Mouse (Mus musculus): ENCODE results near the gene Gna14. TPM values are rescaled to one million over a fixed set of nuclear protein-coding genes. Genes with fewer than 3 reads are reported as not detected.

Gene Gna14
- polyA plus RNA-seq (2014; fragmentation: Nextera tagmentation; extraction: Ambion mirVana) = 0.66 and 0.93 TPM in 2 replicates

DNA sequence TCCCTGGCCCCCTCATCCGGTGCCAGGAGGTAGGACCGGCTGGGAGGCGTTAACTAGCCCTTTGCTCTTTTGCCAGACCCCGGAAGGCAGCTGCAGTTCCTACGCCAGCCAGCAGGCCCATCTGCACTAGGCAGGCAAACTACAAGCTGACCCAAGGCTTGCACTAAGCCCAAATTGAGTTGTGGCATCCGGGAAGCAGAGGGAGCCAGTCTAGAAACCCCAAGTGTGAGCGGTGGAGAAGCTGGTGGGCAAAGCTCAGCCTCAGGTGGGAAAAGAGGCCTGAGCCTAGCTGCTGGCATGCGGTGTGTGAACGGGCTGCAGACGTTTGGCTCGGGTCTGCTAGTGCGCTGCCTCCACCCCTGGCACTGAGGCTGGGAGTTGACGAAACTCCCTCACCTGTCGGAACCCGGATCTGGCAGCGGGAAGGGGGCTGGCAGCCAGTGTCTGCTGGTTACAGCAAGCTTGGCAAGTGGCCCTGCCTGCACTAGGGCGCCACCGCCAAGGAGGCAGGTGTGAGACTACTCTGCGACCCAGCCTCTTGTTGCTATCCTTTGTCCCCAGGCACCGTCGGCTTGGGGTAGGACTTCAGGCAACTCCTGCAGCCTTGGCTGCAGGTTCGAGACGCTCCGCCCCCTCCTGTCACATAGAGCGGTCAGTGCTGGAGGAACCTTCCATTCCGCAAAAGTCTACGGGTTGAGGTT, at the start of gene Gna14:
Gene Gna14, plus strand, starts transcription at position 232 of the 701 bp plus-strand sequence.
- Histone ChIP-seq H3K4me1 (ENCODE audit: control insufficient read depth, insufficient read depth, low read length) (peaks cover 12% of the 10 kb centered on the region; the same call in 1 of the 2 replicates), H3K4me3 (ENCODE audit: low read depth, low read length) (peak within 1 kb of the TSS; percentile 32), H3K9ac (replicated peaks; ENCODE audit: low read depth, low read length) (0 out of 2 replicates have a peak within 1 kb of the TSS, but pooled peaks have one; percentile 8), H3K4me2 (ENCODE audit: low read depth, low read length) (peak within 1 kb of the TSS; percentile 64), H3K9me3 (ENCODE audit: control insufficient read depth, low read length) (no peaks in the 10 kb centered on the region), H3K36me3 (ENCODE audit: control insufficient read depth, insufficient read depth, low read length) (no peaks in the 10 kb centered on the region), H3K27me3 (ENCODE audit: control insufficient read depth, insufficient read depth, low read length) (peaks cover 23% of the 10 kb centered on the region), H3K27ac (ENCODE audit: low read depth, low read length) (no peak within 1 kb of the TSS)
- WGBS = 1% methylated on average over 27 of the region's 27 CpGs
- ATAC-seq (ENCODE audit: low read depth) = peak; percentile 56; the same call in 1 of the 2 replicates

DNA sequence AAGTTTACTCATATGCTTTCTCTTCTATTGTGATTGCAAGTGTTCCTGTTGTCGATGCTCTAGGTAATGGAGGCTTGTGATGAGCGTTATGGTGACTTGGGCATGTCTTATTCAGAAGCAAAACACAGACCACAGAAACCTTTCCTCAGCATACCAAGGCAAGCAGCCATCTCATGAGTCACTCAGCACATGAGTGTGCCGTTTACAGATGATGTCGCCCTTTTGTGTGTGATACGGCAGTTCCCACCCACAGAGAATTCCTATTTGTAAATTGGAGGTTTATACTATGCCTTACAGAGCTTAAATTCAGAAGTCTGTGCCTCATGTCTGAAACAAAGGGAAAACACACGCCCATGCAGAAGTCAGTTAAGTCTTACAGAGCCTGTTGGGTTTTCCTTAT, 49.0 kb upstream of the Gna14 start:
- no peak overlapping the region for H3K4me3 ChIP-seq (ENCODE audit: low read depth, low read length)
- no peaks in the 10 kb centered on the region for H3K9me3 ChIP-seq (ENCODE audit: control insufficient read depth, low read length)
- 65% methylated on average over 6 of the region's 6 CpGs for WGBS
- H3K27me3 ChIP-seq (ENCODE audit: control insufficient read depth, insufficient read depth, low read length) = no peaks in the 10 kb centered on the region
- peaks cover 9% of the 10 kb centered on the region; the same call in 1 of the 2 replicates for H3K4me1 ChIP-seq (ENCODE audit: control insufficient read depth, insufficient read depth, low read length)
- H3K4me2 ChIP-seq (ENCODE audit: low read depth, low read length) = no peak overlapping the region
- peaks cover 4% of the 10 kb centered on the region; the same call in 1 of the 2 replicates for H3K36me3 ChIP-seq (ENCODE audit: control insufficient read depth, insufficient read depth, low read length)
- ATAC-seq (ENCODE audit: low read depth) = no peak
- H3K27ac ChIP-seq (ENCODE audit: low read depth, low read length) = no peak overlapping the region
- no peak overlapping the region for H3K9ac ChIP-seq (replicated peaks; ENCODE audit: low read depth, low read length)

DNA sequence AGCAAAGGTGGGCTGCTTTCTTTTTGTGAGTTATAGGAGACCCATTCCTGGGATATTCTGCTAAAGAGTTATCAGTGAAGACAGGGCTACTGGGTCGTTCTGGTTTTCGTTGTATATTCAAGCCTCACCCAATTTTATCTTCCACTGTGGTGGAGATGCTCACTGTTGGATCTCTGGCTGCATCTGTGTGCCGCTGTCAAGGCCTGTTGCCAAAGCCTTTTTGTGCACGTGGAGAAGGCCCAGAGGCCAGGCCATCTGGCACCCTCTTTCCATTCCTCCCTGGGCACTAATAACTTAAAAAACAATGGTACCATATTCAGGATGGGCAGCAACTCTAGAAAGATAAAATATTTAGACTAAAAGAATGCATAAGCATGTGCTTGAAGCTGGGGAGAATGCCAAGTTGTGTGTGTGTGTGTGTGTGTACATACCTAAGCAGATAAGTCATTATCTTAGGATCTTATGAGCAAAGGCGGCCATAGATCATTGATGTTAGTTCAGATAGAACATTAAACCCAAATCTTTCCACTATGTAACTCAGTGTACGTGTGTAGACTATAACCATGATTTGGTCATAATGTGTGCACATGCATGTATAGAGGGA, 45.3 kb upstream of the Gna14 start:
- no peak for ATAC-seq (ENCODE audit: low read depth)
- no peaks in the 10 kb centered on the region for H3K4me1 ChIP-seq (ENCODE audit: control insufficient read depth, insufficient read depth, low read length)
- no peaks in the 10 kb centered on the region for H3K27me3 ChIP-seq (ENCODE audit: control insufficient read depth, insufficient read depth, low read length)
- 0 out of 2 replicates have a peak overlapping the region, but pooled peaks have one; percentile 22 for H3K27ac ChIP-seq (ENCODE audit: low read depth, low read length)
- peaks cover 4% of the 10 kb centered on the region; the same call in 1 of the 2 replicates for H3K36me3 ChIP-seq (ENCODE audit: control insufficient read depth, insufficient read depth, low read length)
- H3K4me3 ChIP-seq (ENCODE audit: low read depth, low read length) = no peak overlapping the region
- 67% methylated on average over 6 of the region's 6 CpGs for WGBS
- H3K9ac ChIP-seq (replicated peaks; ENCODE audit: low read depth, low read length) = no peak overlapping the region
- H3K9me3 ChIP-seq (ENCODE audit: control insufficient read depth, low read length) = no peaks in the 10 kb centered on the region
- no peak overlapping the region for H3K4me2 ChIP-seq (ENCODE audit: low read depth, low read length)

DNA sequence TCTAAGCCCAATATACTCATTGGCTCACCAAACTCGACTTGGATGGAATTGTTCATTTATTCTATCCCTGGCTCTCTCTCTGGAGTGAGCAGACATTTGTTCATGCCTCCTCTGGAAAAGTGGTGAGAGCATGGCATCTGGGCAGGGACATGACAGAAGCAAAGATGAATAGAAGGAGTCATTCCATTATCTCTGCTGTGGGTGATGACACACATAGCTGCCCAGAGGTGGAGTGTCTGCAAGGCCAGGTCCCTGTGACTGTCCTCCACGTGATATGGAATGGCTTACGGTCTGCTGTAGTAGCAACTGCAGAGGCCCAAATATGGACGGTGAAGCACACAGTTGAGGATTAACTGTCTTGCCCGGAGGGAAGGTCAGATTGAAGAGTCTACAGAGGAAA, 41.2 kb upstream of the Gna14 start:
- Histone ChIP-seq H3K4me3 (ENCODE audit: low read depth, low read length) (no peak overlapping the region), H3K36me3 (ENCODE audit: control insufficient read depth, insufficient read depth, low read length) (no peaks in the 10 kb centered on the region), H3K4me2 (ENCODE audit: low read depth, low read length) (no peak overlapping the region), H3K9ac (replicated peaks; ENCODE audit: low read depth, low read length) (no peak overlapping the region), H3K27ac (ENCODE audit: low read depth, low read length) (no peak overlapping the region), H3K27me3 (ENCODE audit: control insufficient read depth, insufficient read depth, low read length) (no peaks in the 10 kb centered on the region), H3K4me1 (ENCODE audit: control insufficient read depth, insufficient read depth, low read length) (no peaks in the 10 kb centered on the region), H3K9me3 (ENCODE audit: control insufficient read depth, low read length) (no peaks in the 10 kb centered on the region)
- ATAC-seq (ENCODE audit: low read depth) = no peak
- WGBS = 94% methylated on average over 5 of the region's 5 CpGs

DNA sequence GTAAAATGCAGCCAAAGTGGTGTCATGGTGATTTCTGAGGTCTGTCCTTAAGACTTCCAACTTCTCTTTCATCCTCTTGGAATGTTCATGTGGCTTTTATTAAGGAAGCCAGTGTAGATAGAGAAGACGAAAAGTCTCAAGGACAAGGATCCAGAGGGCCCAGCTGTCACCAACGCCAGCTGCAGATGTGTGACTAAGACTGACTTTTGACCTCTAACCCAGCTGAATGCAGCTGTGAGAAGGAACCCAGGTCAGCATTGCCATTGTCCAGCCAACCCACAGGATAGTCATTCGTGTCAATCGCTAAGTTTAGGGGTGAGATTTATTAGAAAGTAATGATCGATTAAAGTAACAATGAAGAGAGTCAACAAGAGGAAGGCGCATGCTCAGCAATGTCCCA, 32.5 kb upstream of the Gna14 start:
- Histone ChIP-seq H3K27ac (ENCODE audit: low read depth, low read length) (no peak overlapping the region), H3K36me3 (ENCODE audit: control insufficient read depth, insufficient read depth, low read length) (no peaks in the 10 kb centered on the region), H3K4me3 (ENCODE audit: low read depth, low read length) (no peak overlapping the region), H3K9ac (replicated peaks; ENCODE audit: low read depth, low read length) (no peak overlapping the region), H3K9me3 (ENCODE audit: control insufficient read depth, low read length) (no peaks in the 10 kb centered on the region), H3K4me1 (ENCODE audit: control insufficient read depth, insufficient read depth, low read length) (no peaks in the 10 kb centered on the region), H3K27me3 (ENCODE audit: control insufficient read depth, insufficient read depth, low read length) (no peaks in the 10 kb centered on the region), H3K4me2 (ENCODE audit: low read depth, low read length) (no peak overlapping the region)
- ATAC-seq (ENCODE audit: low read depth) = no peak
- 83% methylated on average over 6 of the region's 6 CpGs for WGBS

DNA sequence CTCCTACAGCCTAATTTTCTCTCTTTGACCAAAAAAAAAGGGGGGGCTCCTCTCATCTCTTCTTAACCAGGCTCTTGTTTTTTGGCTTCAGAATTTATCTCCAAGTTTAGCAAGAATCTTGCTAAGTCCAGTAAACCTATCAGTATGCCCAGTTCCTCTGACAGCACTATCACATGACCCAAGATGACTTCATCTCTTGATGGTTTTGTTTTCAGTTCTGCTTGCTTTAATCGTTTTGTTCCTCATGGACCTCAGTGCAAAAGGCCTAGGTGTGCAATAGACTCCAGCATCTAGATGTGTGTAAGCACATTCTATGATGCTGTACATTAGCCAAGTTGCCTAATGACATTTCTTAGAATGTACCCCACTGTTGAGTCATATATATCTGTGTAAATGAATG, 27.8 kb upstream of the Gna14 start:
- WGBS = 90% methylated on average over 1 of the region's 1 CpGs
- no peaks in the 10 kb centered on the region for H3K36me3 ChIP-seq (ENCODE audit: control insufficient read depth, insufficient read depth, low read length)
- no peaks in the 10 kb centered on the region for H3K4me1 ChIP-seq (ENCODE audit: control insufficient read depth, insufficient read depth, low read length)
- no peak overlapping the region for H3K4me3 ChIP-seq (ENCODE audit: low read depth, low read length)
- H3K9me3 ChIP-seq (ENCODE audit: control insufficient read depth, low read length) = no peaks in the 10 kb centered on the region
- no peak for ATAC-seq (ENCODE audit: low read depth)
- H3K9ac ChIP-seq (replicated peaks; ENCODE audit: low read depth, low read length) = no peak overlapping the region
- no peaks in the 10 kb centered on the region for H3K27me3 ChIP-seq (ENCODE audit: control insufficient read depth, insufficient read depth, low read length)
- no peak overlapping the region for H3K4me2 ChIP-seq (ENCODE audit: low read depth, low read length)
- no peak overlapping the region for H3K27ac ChIP-seq (ENCODE audit: low read depth, low read length)

DNA sequence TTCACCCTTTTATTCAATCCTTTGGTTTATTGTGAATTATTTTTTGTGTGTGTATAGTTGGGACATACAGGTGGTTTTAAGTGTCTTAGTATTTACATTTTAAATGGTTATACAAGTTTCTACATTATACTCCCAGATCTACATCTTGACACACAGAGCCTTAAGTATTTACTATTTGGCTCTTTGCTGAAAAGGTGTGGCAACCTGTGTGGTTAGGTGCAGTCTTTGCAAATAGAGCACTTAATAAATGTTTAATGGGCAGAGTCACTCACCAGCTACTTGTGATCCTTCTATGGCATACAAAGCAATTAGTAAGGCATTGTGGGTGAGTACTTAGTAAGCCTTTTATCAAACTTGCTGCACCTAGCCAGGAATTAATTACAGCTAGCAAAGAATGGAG, 24.3 kb upstream of the Gna14 start:
- ATAC-seq (ENCODE audit: low read depth) = no peak
- no peaks in the 10 kb centered on the region for H3K36me3 ChIP-seq (ENCODE audit: control insufficient read depth, insufficient read depth, low read length)
- H3K4me1 ChIP-seq (ENCODE audit: control insufficient read depth, insufficient read depth, low read length) = no peaks in the 10 kb centered on the region

DNA sequence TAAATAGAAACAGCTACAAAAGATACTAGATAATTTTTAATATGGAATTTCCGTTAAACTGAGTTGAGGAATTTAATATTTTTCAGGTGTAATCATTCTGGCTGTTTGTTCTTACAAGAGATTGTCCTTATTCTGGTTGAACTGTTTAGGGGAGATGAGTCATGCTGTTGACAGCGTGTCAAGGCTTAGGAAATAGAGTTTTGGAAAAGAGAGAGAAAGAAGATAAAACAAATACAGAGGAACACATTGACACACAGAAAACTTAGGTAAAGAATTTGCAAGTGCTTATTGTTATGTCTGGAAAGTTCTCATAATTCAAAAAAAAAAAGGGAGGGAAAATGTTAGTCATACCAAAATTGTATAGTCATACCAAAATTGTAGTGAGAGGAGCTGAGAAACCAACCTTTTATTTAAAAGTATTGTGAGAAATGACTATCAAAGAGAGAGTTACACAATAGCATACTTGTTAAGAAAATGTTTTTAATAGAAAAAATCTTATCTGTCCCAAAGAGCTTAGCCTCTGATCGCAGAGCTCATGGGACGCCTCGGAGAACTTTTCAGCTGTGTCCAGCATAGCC, 17.4 kb upstream of the Gna14 start:
- Histone ChIP-seq H3K36me3 (ENCODE audit: control insufficient read depth, insufficient read depth, low read length) (no peaks in the 10 kb centered on the region), H3K4me3 (ENCODE audit: low read depth, low read length) (no peak overlapping the region), H3K9me3 (ENCODE audit: control insufficient read depth, low read length) (no peaks in the 10 kb centered on the region), H3K4me2 (ENCODE audit: low read depth, low read length) (no peak overlapping the region), H3K27ac (ENCODE audit: low read depth, low read length) (no peak overlapping the region), H3K9ac (replicated peaks; ENCODE audit: low read depth, low read length) (no peak overlapping the region), H3K4me1 (ENCODE audit: control insufficient read depth, insufficient read depth, low read length) (no peaks in the 10 kb centered on the region), H3K27me3 (ENCODE audit: control insufficient read depth, insufficient read depth, low read length) (no peaks in the 10 kb centered on the region)
- WGBS = 95% methylated on average over 5 of the region's 5 CpGs
- ATAC-seq (ENCODE audit: low read depth) = no peak

More for the DNA sequence above, 24.3 kb upstream of the Gna14 start:
- Histone ChIP-seq H3K27ac (ENCODE audit: low read depth, low read length) (no peak overlapping the region), H3K4me2 (ENCODE audit: low read depth, low read length) (no peak overlapping the region), H3K9ac (replicated peaks; ENCODE audit: low read depth, low read length) (no peak overlapping the region), H3K27me3 (ENCODE audit: control insufficient read depth, insufficient read depth, low read length) (no peaks in the 10 kb centered on the region), H3K4me3 (ENCODE audit: low read depth, low read length) (no peak overlapping the region), H3K9me3 (ENCODE audit: control insufficient read depth, low read length) (no peaks in the 10 kb centered on the region)

DNA sequence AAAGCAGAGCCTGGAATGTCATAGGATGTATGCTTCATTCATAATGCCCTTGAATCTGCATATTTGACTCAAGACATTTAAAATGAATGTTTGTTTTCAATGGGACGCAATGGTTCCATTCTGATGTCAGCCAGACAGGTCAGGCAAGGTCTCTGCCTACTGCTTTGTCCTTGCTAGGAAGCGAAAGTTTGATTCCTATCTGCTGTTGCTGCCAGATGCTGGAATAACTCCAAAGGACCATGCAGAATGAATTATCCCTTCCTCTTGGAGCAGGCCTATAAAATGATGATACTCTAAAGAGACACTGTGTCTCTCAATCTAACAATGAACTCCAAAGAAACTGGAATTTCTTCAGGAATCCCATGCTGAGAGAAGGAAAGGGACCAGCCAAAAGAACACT, 10.0 kb upstream of the Gna14 start:
- H3K4me2 ChIP-seq (ENCODE audit: low read depth, low read length) = no peak overlapping the region
- H3K4me3 ChIP-seq (ENCODE audit: low read depth, low read length) = no peak overlapping the region
- WGBS = 87% methylated on average over 2 of the region's 2 CpGs
- H3K9ac ChIP-seq (replicated peaks; ENCODE audit: low read depth, low read length) = no peak overlapping the region
- H3K4me1 ChIP-seq (ENCODE audit: control insufficient read depth, insufficient read depth, low read length) = no peaks in the 10 kb centered on the region
- H3K27ac ChIP-seq (ENCODE audit: low read depth, low read length) = no peak overlapping the region
- no peak for ATAC-seq (ENCODE audit: low read depth)
- H3K9me3 ChIP-seq (ENCODE audit: control insufficient read depth, low read length) = peaks cover 3% of the 10 kb centered on the region; the same call in 1 of the 2 replicates
- H3K36me3 ChIP-seq (ENCODE audit: control insufficient read depth, insufficient read depth, low read length) = no peaks in the 10 kb centered on the region
- no peaks in the 10 kb centered on the region for H3K27me3 ChIP-seq (ENCODE audit: control insufficient read depth, insufficient read depth, low read length)

Data from neural tube, embryonic 14.5 days (tissue).